Mouse (Mus musculus) kidney, embryonic 16.5 days (tissue): ENCODE measurements around the gene Zscan18. TPM values are rescaled to one million over a fixed set of nuclear protein-coding genes. Genes with fewer than 3 reads are reported as not detected.
"Not testable (repeated sequence)": the region's sequence is repeated elsewhere in the genome, so short reads cannot be mapped to it uniquely, and the experiment has no call there.

Experiments used
- ATAC-seq: fragments of 200-750 bp; cut with Nextera tagmentation; 2 replicates; pipeline ENCODE4 v1.8.0; 2017; ENCODE audit warnings: moderate TSS enrichment; ENCODE audit not compliant: low FRiP score, low TSS enrichment
- H3K27ac ChIP-seq: fragments of 300-500 bp; sonication (generic); 2 replicates; pipeline ENCODE4 v1.5.1; 2014; ENCODE audit warnings: low read length
- H3K27me3 ChIP-seq: fragments of 300-500 bp; sonication (generic); 2 replicates; pipeline ENCODE4 v1.6.1; 2014; ENCODE audit warnings: low read length, control low read depth, mixed read lengths; ENCODE audit not compliant: insufficient read depth
- H3K36me3 ChIP-seq: fragments of 300-500 bp; sonication (generic); 2 replicates; pipeline ENCODE4 v1.6.1; 2014; ENCODE audit warnings: low read length, control low read depth, mixed read lengths; ENCODE audit not compliant: insufficient read depth
- H3K4me1 ChIP-seq: fragments of 300-500 bp; sonication (generic); 2 replicates; pipeline ENCODE4 v1.6.1; 2014; ENCODE audit warnings: low read length, control low read depth, mixed read lengths; ENCODE audit not compliant: insufficient read depth
- H3K4me2 ChIP-seq: fragments of 300-500 bp; sonication (generic); replicated peaks from 2 replicates; pipeline ENCODE4 v1.6.1; 2014; ENCODE audit warnings: low read depth, low read length
- H3K4me3 ChIP-seq: fragments of 300-500 bp; sonication (generic); 2 replicates; pipeline ENCODE4 v1.5.1; 2014; ENCODE audit warnings: mild to moderate bottlenecking, low read length
- H3K9ac ChIP-seq: fragments of 300-500 bp; sonication (generic); replicated peaks from 2 replicates; pipeline ENCODE4 v1.6.1; 2014; ENCODE audit warnings: low read length
- H3K9me3 ChIP-seq: fragments of 300-500 bp; sonication (generic); 2 replicates; pipeline ENCODE4 v1.6.1; 2016; ENCODE audit warnings: low read length, control low read depth
- WGBS: fragments of 180-500 bp; shearing (Covaris S2); extraction: QIAGEN DNeasy Blood & Tissue Kit; methylation state at CpG from one replicate; pipeline ENCODE4 v1.1.7; 2014; 5-methylcytosine and 5-hydroxymethylcytosine counted together
- polyA plus RNA-seq: library from polyadenylated mRNA; unstranded; fragments of >200 nt; fragmentation: Nextera tagmentation; extraction: Ambion mirVana; gene quantifications from 2 replicates; pipeline ENCODE4 v1.2.1, GENCODE M21; 2015

Gene Zscan18
- polyA plus RNA-seq, 1 experiment from 2014 or later: 9.0 TPM

GRCm38 (mm10) chr7:12797971-12798370 is 5.5 kb downstream of the Zscan18 start:
- no peak for ATAC-seq
- Histone ChIP-seq H3K4me3 (no peak overlapping the region), H3K27ac (no peak overlapping the region), H3K27me3 (no peaks in the 10 kb centered on the region), H3K4me2 (no peak overlapping the region), H3K9ac (no peak overlapping the region), H3K4me1 (peaks cover 5% of the 10 kb centered on the region; the same call in 1 of the 2 replicates), H3K36me3 (peaks cover 11% of the 10 kb centered on the region; the same call in 1 of the 2 replicates), H3K9me3 (peaks cover 18% of the 10 kb centered on the region)
- WGBS: 65% methylated on average over 2 of the region's 2 CpGs

GRCm38 (mm10) chr7:12792624-12793023 is 10.8 kb downstream of the Zscan18 start:
- 89% methylated on average over 11 of the region's 11 CpGs for WGBS
- not testable (repeated sequence) for H3K27ac ChIP-seq, H3K4me1 ChIP-seq, H3K27me3 ChIP-seq, H3K9ac ChIP-seq, H3K36me3 ChIP-seq, ATAC-seq, H3K4me2 ChIP-seq, H3K4me3 ChIP-seq
- peaks cover 12% of the 10 kb centered on the region for H3K9me3 ChIP-seq

- Histone ChIP-seq H3K9ac (no peak overlapping the region), H3K4me3 (no peak overlapping the region), H3K27me3 (no peaks in the 10 kb centered on the region), H3K36me3 (no peaks in the 10 kb centered on the region), H3K9me3 (no peaks in the 10 kb centered on the region), H3K4me2 (no peak overlapping the region), H3K4me1 (no peaks in the 10 kb centered on the region), H3K27ac (no peak overlapping the region)
- WGBS: 26% methylated on average over 5 of the region's 5 CpGs
- ATAC-seq: no peak
These were observed 15.4 kb downstream of the Zscan18 start for GRCm38 (mm10) chr7:12788025-12788424.

- WGBS: 77% methylated on average over 6 of the region's 6 CpGs
- H3K4me3 ChIP-seq: no peak overlapping the region
- no peak overlapping the region for H3K27ac ChIP-seq
These were observed 16.1 kb downstream of the Zscan18 start for GRCm38 (mm10) chr7:12787333-12787732.

GRCm38 (mm10) chr7:12780151-12780830 is 23.1 kb downstream of the Zscan18 start:
- under 1% methylated on average over 57 of the region's 57 CpGs for WGBS
- Histone ChIP-seq H3K27ac (no peak overlapping the region), H3K27me3 (no peaks in the 10 kb centered on the region), H3K9ac (peak overlapping the region; percentile 77), H3K4me3 (peak overlapping the region; percentile 77), H3K36me3 (peaks cover under 1% of the 10 kb centered on the region), H3K4me1 (peaks cover 7% of the 10 kb centered on the region), H3K4me2 (peak overlapping the region; percentile 100), H3K9me3 (no peaks in the 10 kb centered on the region)
- ATAC-seq: peak; percentile 95

More at GRCm38 (mm10) chr7:12787333-12787732, 16.1 kb downstream of the Zscan18 start:
- ATAC-seq: no peak
- H3K9ac ChIP-seq: no peak overlapping the region
- no peaks in the 10 kb centered on the region for H3K9me3 ChIP-seq
- H3K4me1 ChIP-seq: no peaks in the 10 kb centered on the region
- no peak overlapping the region for H3K4me2 ChIP-seq
- H3K36me3 ChIP-seq: no peaks in the 10 kb centered on the region
- H3K27me3 ChIP-seq: no peaks in the 10 kb centered on the region

GRCm38 (mm10) chr7:12779782-12780150 is 23.7 kb downstream of the Zscan18 start:
- H3K9ac ChIP-seq: peak overlapping the region; percentile 77
- peak overlapping the region; percentile 100 for H3K4me2 ChIP-seq
- H3K27ac ChIP-seq: no peak overlapping the region
- H3K4me3 ChIP-seq: peak overlapping the region; percentile 77
- H3K27me3 ChIP-seq: no peaks in the 10 kb centered on the region
- WGBS: 16% methylated on average over 10 of the region's 10 CpGs
- ATAC-seq: no peak; the same call in 1 of the 2 replicates
- H3K9me3 ChIP-seq: no peaks in the 10 kb centered on the region
- peaks cover 7% of the 10 kb centered on the region for H3K4me1 ChIP-seq
- H3K36me3 ChIP-seq: peaks cover 5% of the 10 kb centered on the region

- no peak for ATAC-seq
- Histone ChIP-seq H3K4me1 (peaks cover 7% of the 10 kb centered on the region), H3K4me3 (no peak overlapping the region), H3K27me3 (no peaks in the 10 kb centered on the region), H3K4me2 (no peak overlapping the region), H3K36me3 (peaks cover 12% of the 10 kb centered on the region), H3K9ac (no peak overlapping the region), H3K9me3 (no peaks in the 10 kb centered on the region), H3K27ac (no peak overlapping the region)
- 89% methylated on average over 5 of the region's 5 CpGs for WGBS
These were observed 24.3 kb downstream of the Zscan18 start for GRCm38 (mm10) chr7:12779141-12779540.

- peaks cover 28% of the 10 kb centered on the region for H3K36me3 ChIP-seq
- H3K4me2 ChIP-seq: no peak overlapping the region
- H3K4me3 ChIP-seq: no peak overlapping the region
- H3K27me3 ChIP-seq: no peaks in the 10 kb centered on the region
- no peak overlapping the region for H3K27ac ChIP-seq
- peaks cover 2% of the 10 kb centered on the region; the same call in 1 of the 2 replicates for H3K4me1 ChIP-seq
- no peaks in the 10 kb centered on the region for H3K9me3 ChIP-seq
- H3K9ac ChIP-seq: no peak overlapping the region
- 100% methylated on average over 1 of the region's 1 CpGs for WGBS
- ATAC-seq: no peak
These were observed 28.8 kb downstream of the Zscan18 start for GRCm38 (mm10) chr7:12774606-12775005.

- H3K36me3 ChIP-seq: peaks cover 31% of the 10 kb centered on the region
- H3K27ac ChIP-seq: no peak overlapping the region
- H3K9me3 ChIP-seq: no peaks in the 10 kb centered on the region
- H3K4me3 ChIP-seq: no peak overlapping the region
- no peak overlapping the region for H3K9ac ChIP-seq
- H3K4me2 ChIP-seq: no peak overlapping the region
- WGBS: 84% methylated on average over 9 of the region's 9 CpGs
- no peak for ATAC-seq
- no peaks in the 10 kb centered on the region for H3K4me1 ChIP-seq
- no peaks in the 10 kb centered on the region for H3K27me3 ChIP-seq
These were observed 29.3 kb downstream of the Zscan18 start for GRCm38 (mm10) chr7:12774111-12774510.

- Histone ChIP-seq H3K36me3 (no peaks in the 10 kb centered on the region), H3K9me3 (peaks cover 5% of the 10 kb centered on the region; the same call in 1 of the 2 replicates), H3K4me1 (no peaks in the 10 kb centered on the region), H3K27me3 (no peaks in the 10 kb centered on the region), H3K27ac (no peak overlapping the region), H3K4me3 (peak overlapping the region; percentile 22), H3K4me2 (0 out of 2 replicates have a peak overlapping the region, but pooled peaks have one; percentile 29), H3K9ac (no peak overlapping the region)
- ATAC-seq: no peak
- 75% methylated on average over 24 of the region's 24 CpGs for WGBS
These were observed 53.8 kb downstream of the Zscan18 start for GRCm38 (mm10) chr7:12749431-12750198.
